Mouse (Mus musculus): ENCODE results near the gene Coq10a. TPM values are rescaled to one million over a fixed set of nuclear protein-coding genes. Genes with fewer than 3 reads are reported as not detected.

Coq10a gene
- polyA plus RNA-seq, 1 experiment from 2014 or later = 9.1 TPM

DNA sequence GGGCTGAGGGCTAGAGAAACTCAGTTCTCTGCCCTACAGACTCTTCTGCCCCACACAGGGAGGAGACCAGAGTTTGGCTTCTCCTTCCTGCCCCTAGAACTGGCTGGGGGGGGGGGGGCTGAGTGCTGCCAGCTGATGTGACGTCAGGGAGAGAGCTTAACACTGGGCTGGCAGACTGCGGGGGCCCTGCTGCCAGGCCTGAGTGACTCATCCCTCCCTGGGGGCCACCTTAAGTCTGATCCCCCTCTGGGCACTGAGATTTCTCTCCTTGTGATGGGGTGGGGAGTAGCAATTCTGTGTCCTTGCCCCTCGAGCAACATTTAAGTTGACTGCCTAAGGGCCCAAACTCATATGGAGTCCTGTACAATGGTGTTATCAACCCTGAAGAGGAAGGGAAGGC, 9.7 kb upstream of the Coq10a start:
- Histone ChIP-seq H3K36me3 (peaks cover 63% of the 10 kb centered on the region), H3K4me3 (peak overlapping the region; percentile 99), H3K9me3 (replicated peaks) (no peaks in the 10 kb centered on the region), H3K27ac (peak overlapping the region; percentile 96), H3K27me3 (ENCODE audit: low read depth, poor library complexity, severe bottlenecking) (no peaks in the 10 kb centered on the region), H3K4me1 (peaks cover 27% of the 10 kb centered on the region)
- no peak for DNase-seq (ENCODE audit: low spot score)
- WGBS = 91% methylated on average over 3 of the region's 3 CpGs

DNA sequence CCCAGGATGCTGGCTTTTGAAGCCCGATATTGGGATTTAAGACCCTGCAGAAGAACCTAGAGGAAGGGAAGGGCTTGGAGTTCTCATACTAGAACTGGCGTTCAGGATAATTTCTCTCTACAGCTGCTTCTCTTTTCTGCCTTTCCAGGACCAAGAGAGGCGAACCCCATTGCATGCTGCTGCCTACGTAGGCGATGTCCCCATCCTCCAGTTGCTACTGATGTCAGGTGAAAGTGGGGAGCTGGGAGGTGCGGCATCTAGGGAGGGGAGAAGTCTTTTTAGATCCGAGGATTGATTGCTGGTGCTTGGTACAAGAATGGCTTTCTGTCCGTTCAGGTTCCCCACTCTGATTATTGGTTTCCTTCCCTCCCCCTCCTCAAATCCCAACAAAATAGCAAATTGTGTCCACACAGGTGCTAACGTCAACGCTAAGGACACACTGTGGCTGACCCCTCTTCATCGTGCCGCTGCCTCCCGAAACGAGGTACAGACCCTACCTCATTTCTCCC, 9.2 kb upstream of the Coq10a start:
- Histone ChIP-seq H3K36me3 (peaks cover 58% of the 10 kb centered on the region), H3K27me3 (ENCODE audit: low read depth, poor library complexity, severe bottlenecking) (no peaks in the 10 kb centered on the region), H3K4me1 (peaks cover 27% of the 10 kb centered on the region), H3K27ac (peak overlapping the region; percentile 96), H3K9me3 (replicated peaks) (no peaks in the 10 kb centered on the region), H3K4me3 (peak overlapping the region; percentile 99)
- 60% methylated on average over 14 of the region's 14 CpGs for WGBS
- DNase-seq (ENCODE audit: low spot score) = no peak

- peaks cover 27% of the 10 kb centered on the region for H3K4me1 ChIP-seq
- WGBS = under 1% methylated on average over 46 of the region's 47 CpGs
- DNase-seq (ENCODE audit: low spot score) = peak; percentile 77
Observed at GRCm38 (mm10) chr10:128377222-128377939, 8.6 kb upstream of the Coq10a start.

GRCm38 (mm10) chr10:128376455-128377211, 7.8 kb upstream of the Coq10a start, which contains the start of gene Ankrd52:
TSS of gene Ankrd52 (plus strand) at chr10:128377115.
- Histone ChIP-seq H3K4me1 (peaks cover 27% of the 10 kb centered on the region), H3K27ac (peak within 1 kb of the TSS; percentile 96), H3K4me3 (peak within 1 kb of the TSS; percentile 99), H3K9me3 (replicated peaks) (no peaks in the 10 kb centered on the region), H3K36me3 (peaks cover 45% of the 10 kb centered on the region), H3K27me3 (ENCODE audit: low read depth, poor library complexity, severe bottlenecking) (no peaks in the 10 kb centered on the region)
- under 1% methylated on average over 72 of the region's 73 CpGs for WGBS
- peak; percentile 88 for DNase-seq (ENCODE audit: low spot score)

More at GRCm38 (mm10) chr10:128377222-128377939, 8.6 kb upstream of the Coq10a start:
- no peaks in the 10 kb centered on the region for H3K9me3 ChIP-seq (replicated peaks)
- peak overlapping the region; percentile 99 for H3K4me3 ChIP-seq
- H3K27me3 ChIP-seq (ENCODE audit: low read depth, poor library complexity, severe bottlenecking) = no peaks in the 10 kb centered on the region
- H3K36me3 ChIP-seq = peaks cover 52% of the 10 kb centered on the region
- H3K27ac ChIP-seq = peak overlapping the region; percentile 96

GRCm38 (mm10) chr10:128376099-128376454, 7.3 kb upstream of the Coq10a start:
- peaks cover 27% of the 10 kb centered on the region for H3K4me1 ChIP-seq
- H3K27ac ChIP-seq = peak overlapping the region; percentile 96
- H3K27me3 ChIP-seq (ENCODE audit: low read depth, poor library complexity, severe bottlenecking) = no peaks in the 10 kb centered on the region
- peak overlapping the region; percentile 99 for H3K4me3 ChIP-seq
- H3K36me3 ChIP-seq = peaks cover 39% of the 10 kb centered on the region
- H3K9me3 ChIP-seq (replicated peaks) = no peaks in the 10 kb centered on the region
- WGBS = 43% methylated on average over 4 of the region's 4 CpGs
- DNase-seq (ENCODE audit: low spot score) = no peak

- DNase-seq (ENCODE audit: low spot score) = no peak
- Histone ChIP-seq H3K4me3 (no peak overlapping the region), H3K9me3 (replicated peaks) (no peaks in the 10 kb centered on the region), H3K27ac (no peak overlapping the region), H3K4me1 (peaks cover 39% of the 10 kb centered on the region), H3K27me3 (ENCODE audit: low read depth, poor library complexity, severe bottlenecking) (no peaks in the 10 kb centered on the region), H3K36me3 (peaks cover 22% of the 10 kb centered on the region)
- 76% methylated on average over 6 of the region's 6 CpGs for WGBS
Observed at GRCm38 (mm10) chr10:128374393-128374792, 5.6 kb upstream of the Coq10a start.

DNA sequence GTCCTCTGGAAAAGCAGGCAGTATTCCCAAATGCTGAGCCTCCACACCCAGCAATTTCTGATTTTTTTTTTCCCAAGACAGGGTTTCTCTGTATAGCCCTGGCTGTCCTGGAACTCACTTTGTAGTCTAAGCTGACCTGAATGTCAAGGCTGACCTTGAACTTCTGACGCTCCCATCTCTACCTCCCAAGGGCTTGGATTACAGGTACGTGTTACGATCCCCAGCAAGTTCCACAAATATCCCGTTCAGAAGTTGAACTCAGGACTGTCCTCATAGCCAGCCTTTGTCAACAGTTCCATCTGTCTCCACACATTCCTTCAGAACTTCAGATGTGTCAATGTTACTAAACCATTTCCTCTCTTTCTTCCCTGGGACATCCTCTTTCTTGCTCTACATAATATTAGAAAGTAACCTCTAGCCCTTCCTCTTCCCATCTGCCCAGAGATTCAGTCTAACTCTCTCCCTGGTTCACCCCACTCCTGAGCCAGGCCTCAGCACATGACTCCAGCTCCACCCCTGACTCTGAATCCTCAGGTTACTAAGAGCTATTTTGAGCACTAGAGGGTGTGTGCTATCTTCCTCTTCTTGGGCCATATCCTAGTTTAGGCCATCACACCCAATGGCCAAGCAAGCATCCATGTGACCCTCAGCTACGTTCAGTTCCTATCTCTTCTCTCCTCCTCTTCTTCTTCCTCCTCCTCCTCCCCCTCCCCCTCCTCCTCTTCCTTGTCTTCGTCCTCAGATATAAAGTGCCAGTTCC, 4.4 kb upstream of the Coq10a start:
- H3K4me1 ChIP-seq = peaks cover 39% of the 10 kb centered on the region
- no peak overlapping the region for H3K27ac ChIP-seq
- H3K36me3 ChIP-seq = peaks cover 10% of the 10 kb centered on the region
- 87% methylated on average over 6 of the region's 6 CpGs for WGBS
- no peak for DNase-seq (ENCODE audit: low spot score)
- no peak overlapping the region for H3K4me3 ChIP-seq
- no peaks in the 10 kb centered on the region for H3K27me3 ChIP-seq (ENCODE audit: low read depth, poor library complexity, severe bottlenecking)
- no peaks in the 10 kb centered on the region for H3K9me3 ChIP-seq (replicated peaks)

- WGBS = 82% methylated on average over 5 of the region's 5 CpGs
- no peaks in the 10 kb centered on the region for H3K27me3 ChIP-seq (ENCODE audit: low read depth, poor library complexity, severe bottlenecking)
- H3K36me3 ChIP-seq = peaks cover 5% of the 10 kb centered on the region; the same call in 1 of the 2 replicates
- H3K4me1 ChIP-seq = peaks cover 41% of the 10 kb centered on the region
- no peaks in the 10 kb centered on the region for H3K9me3 ChIP-seq (replicated peaks)
- no peak for DNase-seq (ENCODE audit: low spot score)
- H3K4me3 ChIP-seq = no peak overlapping the region
- no peak overlapping the region for H3K27ac ChIP-seq
Observed at GRCm38 (mm10) chr10:128372142-128372541, 3.3 kb upstream of the Coq10a start.

DNA sequence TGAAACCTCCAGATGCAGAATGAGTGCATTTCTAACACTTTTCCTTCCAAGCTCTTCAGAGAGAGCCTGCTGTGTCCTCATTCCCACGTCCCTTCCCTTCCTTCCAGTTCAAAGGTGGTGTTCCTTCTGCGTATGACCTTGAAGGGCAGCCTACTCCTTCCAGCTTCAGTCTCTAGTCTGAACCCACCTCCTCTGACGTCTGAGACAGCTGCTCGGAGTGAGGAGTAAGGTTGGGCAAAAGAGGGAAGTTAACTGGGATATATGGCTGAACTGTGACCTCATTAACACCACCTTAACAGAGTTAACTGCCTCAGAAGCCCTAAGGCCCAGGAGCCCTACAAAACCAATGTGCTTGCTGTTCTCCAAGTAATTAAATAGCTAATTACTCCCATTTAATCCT, 1.8 kb upstream of the Coq10a start:
- Histone ChIP-seq H3K27ac (no peak overlapping the region), H3K4me1 (peaks cover 33% of the 10 kb centered on the region), H3K4me3 (no peak overlapping the region), H3K27me3 (ENCODE audit: low read depth, poor library complexity, severe bottlenecking) (no peaks in the 10 kb centered on the region), H3K36me3 (peaks cover 1% of the 10 kb centered on the region; the same call in 1 of the 2 replicates), H3K9me3 (replicated peaks) (no peaks in the 10 kb centered on the region)
- 38% methylated on average over 4 of the region's 4 CpGs for WGBS
- no peak for DNase-seq (ENCODE audit: low spot score)

DNA sequence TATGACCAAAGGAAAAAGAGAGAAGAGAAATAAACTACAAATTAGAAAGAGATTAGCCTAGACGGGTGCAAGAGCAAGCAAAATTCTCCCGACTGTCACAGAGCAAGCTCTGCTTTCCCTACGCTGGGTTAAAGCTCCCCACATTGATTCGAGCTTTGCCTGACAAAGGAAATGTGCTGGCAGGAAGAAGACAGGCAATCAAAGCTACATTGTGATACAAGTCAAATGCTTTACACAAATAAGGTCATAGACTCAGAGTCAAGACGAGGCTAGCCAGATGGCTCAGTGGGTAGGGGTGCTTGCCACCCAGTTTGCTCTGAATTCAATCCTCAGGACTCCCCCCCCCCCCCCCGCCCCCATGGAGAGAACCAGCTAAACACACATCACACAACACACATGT, 1.2 kb upstream of the Coq10a start:
- no peak for DNase-seq (ENCODE audit: low spot score)
- Histone ChIP-seq H3K4me3 (no peak overlapping the region), H3K27ac (no peak overlapping the region), H3K27me3 (ENCODE audit: low read depth, poor library complexity, severe bottlenecking) (no peaks in the 10 kb centered on the region), H3K36me3 (peaks cover 7% of the 10 kb centered on the region), H3K9me3 (replicated peaks) (no peaks in the 10 kb centered on the region), H3K4me1 (peaks cover 33% of the 10 kb centered on the region)
- WGBS = 74% methylated on average over 5 of the region's 6 CpGs

- no peak for DNase-seq (ENCODE audit: low spot score)
- 87% methylated on average over 6 of the region's 6 CpGs for WGBS
- Histone ChIP-seq H3K27ac (peak overlapping the region; percentile 88; the same call in 1 of the 2 replicates), H3K4me3 (peak overlapping the region; percentile 82), H3K27me3 (ENCODE audit: low read depth, poor library complexity, severe bottlenecking) (no peaks in the 10 kb centered on the region), H3K9me3 (replicated peaks) (no peaks in the 10 kb centered on the region), H3K4me1 (peaks cover 33% of the 10 kb centered on the region), H3K36me3 (peaks cover 11% of the 10 kb centered on the region)
Observed at GRCm38 (mm10) chr10:128369599-128369998, 802 bp upstream of the Coq10a start.

GRCm38 (mm10) chr10:128369218-128369543, 384 bp upstream of the Coq10a start:
- no peak for DNase-seq (ENCODE audit: low spot score)
- H3K9me3 ChIP-seq (replicated peaks) = no peaks in the 10 kb centered on the region
- peak overlapping the region; percentile 82 for H3K4me3 ChIP-seq
- H3K36me3 ChIP-seq = peaks cover 15% of the 10 kb centered on the region
- WGBS = 6% methylated on average over 9 of the region's 9 CpGs
- peak overlapping the region; percentile 88 for H3K27ac ChIP-seq
- H3K27me3 ChIP-seq (ENCODE audit: low read depth, poor library complexity, severe bottlenecking) = no peaks in the 10 kb centered on the region
- H3K4me1 ChIP-seq = peaks cover 33% of the 10 kb centered on the region

All from limb, embryonic 10.5 days (tissue).